Mouse (Mus musculus): ENCODE results near the gene Smarcd1.

The Smarcd1 gene

DNA sequence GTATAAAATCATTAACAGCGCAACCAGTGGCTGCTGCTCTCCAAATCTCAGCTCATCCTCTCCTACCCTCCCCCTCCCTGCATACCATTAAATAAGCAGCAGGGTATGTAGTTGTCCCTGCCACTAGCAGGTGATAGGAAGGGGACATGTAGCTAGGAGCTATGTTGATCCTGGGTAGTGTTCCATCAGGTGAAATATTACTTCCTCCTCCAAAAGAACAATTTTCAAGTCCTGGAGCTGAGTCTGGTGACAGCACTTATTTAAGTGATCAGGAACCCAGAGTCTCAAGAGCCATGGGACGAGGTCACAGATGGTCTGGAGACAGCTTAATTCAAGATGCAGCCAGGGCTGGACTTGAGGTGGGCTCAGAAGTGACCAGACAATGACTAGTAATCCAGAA is 33.7 kb downstream of the Smarcd1 start:
- peak; percentile 100 for DNase-seq

DNA sequence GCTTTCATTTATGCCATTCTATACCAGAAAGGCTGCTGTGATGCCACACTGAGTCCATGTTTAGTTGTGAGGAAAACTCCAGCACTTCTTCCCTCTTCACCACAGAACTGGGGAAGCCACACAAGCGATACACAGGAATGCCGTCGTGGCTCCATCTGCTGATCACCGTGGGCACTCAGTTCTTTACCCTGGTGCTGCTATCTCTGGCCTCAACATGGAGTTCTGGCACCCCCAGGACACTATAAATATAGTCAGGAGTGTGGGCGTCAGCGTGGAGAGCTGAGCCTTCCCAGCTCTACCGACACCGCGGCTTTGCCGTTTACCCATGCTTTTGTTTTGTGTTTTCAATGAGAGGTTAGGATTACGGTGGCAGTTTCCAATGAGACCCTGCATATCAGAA is 34.7 kb downstream of the Smarcd1 start:
- DNase-seq = no peak

DNA sequence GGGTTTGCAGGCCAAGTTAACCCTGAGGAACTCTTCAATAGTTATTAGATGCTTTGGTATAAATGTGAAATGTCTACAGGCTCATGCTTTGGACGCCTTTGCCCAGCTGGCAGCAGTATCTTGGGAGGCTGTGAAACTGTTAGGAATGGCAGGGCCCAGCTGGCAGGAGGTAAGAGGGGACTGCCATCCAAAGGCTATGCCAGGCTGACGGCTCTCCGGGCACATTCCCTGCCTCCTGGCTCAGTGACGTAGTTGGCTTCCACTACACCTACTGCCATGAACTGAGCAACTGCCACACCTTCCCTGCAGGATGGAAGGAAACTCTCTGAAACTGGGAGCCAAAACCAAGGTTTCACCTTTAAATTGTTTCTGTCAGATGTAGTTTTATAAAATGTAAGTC is 38.3 kb downstream of the Smarcd1 start:
- DNase-seq = no peak

DNA sequence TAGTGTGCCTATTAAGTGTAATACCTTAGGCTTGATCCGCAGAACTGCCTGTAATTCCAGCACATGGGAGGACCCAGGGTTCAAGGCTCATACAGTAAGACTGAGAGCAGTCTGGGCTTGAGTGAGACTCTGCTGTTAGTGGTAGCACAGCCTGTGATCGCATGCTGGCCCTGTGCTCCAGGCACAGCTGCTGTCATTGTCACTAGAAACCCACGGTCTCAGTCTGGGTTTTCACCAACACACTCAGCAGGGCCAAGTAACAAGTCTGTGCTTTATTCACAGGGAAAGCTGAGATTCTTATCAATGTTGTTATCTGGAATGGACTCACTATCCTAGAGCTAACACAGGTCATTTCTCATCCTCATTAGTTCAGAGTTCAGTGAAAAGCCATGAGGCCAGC is 52.3 kb downstream of the Smarcd1 start:
- DNase-seq = no peak

Measured in thymus, postnatal 25 days (tissue).